8 mouse cellular contexts compared by ENCODE assay signal in genomic region chr13:23530901-23531875, GRCm38 (mm10). TPM values are rescaled to one million over a fixed set of nuclear protein-coding genes. Genes with fewer than 3 reads are reported as not detected.
A peak's percentile ranks its signal among the peaks of the same experiment; 100 is the strongest.
DNase-seq lines count a peak whose midpoint lies in the region; ATAC-seq lines count a peak whose summit lies in the region.

Gene Hist1h4h, plus strand, starts transcription at chr13:23531050.

- peaks cover 8% of the 10 kb centered on the region for H3K4me1 ChIP-seq in brown adipose tissue, adult 24 weeks (ENCODE audit: control insufficient read depth, insufficient read depth, insufficient read length, low read length)
- H3K4me1 ChIP-seq in heart, embryonic 14.5 days (ENCODE audit: control insufficient read depth in 2 of 2, insufficient read depth in 2 of 2, low read length in 2 of 2) = peaks cover 8 to 32% of the 10 kb centered on the region in 2 experiments
- H3K4me1 ChIP-seq in liver, embryonic 13.5 days (replicated peaks) = peaks cover 42% of the 10 kb centered on the region
- peaks cover 25% of the 10 kb centered on the region for H3K4me1 ChIP-seq in stomach, embryonic 16.5 days (ENCODE audit: control insufficient read depth, insufficient read depth, low read length)

- DNase-seq in CD4-positive helper T cell, adult 2 months (ENCODE audit: low read depth, low spot score) = peak; percentile 96
- DNase-seq in fibroblast of lung, adult 2 months (ENCODE audit: low read depth) = peak; percentile 91
- peak; percentile 98 for DNase-seq in kidney, postnatal 14 days
- DNase-seq in liver, embryonic 13.5 days = peak; percentile 96
- peak; percentile 98 for DNase-seq in neural tube, embryonic 10.5 days (ENCODE audit: extremely low spot score, low spot score)

- no peaks in the 10 kb centered on the region for H3K27me3 ChIP-seq in heart, embryonic 14.5 days (ENCODE audit: control insufficient read depth, insufficient read depth, low read length)
- no peaks in the 10 kb centered on the region for H3K27me3 ChIP-seq in liver, embryonic 13.5 days
- no peaks in the 10 kb centered on the region for H3K27me3 ChIP-seq in stomach, embryonic 16.5 days (ENCODE audit: control insufficient read depth, insufficient read depth, low read length)

- peak within 1 kb of the TSS; percentile 95 for H3K9ac ChIP-seq in heart, embryonic 14.5 days (ENCODE audit: low read length)
- peak within 1 kb of the TSS; percentile 84 for H3K9ac ChIP-seq in liver, embryonic 13.5 days
- H3K9ac ChIP-seq in stomach, embryonic 16.5 days (ENCODE audit: low read length) = peak within 1 kb of the TSS; percentile 82

- H3K27ac ChIP-seq in brown adipose tissue, adult 24 weeks (replicated peaks; ENCODE audit: low read depth, low read length) = peak within 1 kb of the TSS; percentile 88
- peak within 1 kb of the TSS; percentile 95 to 100 for H3K27ac ChIP-seq in heart, embryonic 14.5 days (replicated peaks in 1 of 2; ENCODE audit: control insufficient read depth in 1 of 2, insufficient read depth in 1 of 2, low read depth in 2 of 2, low read length in 2 of 2)
- peak within 1 kb of the TSS; percentile 98 for H3K27ac ChIP-seq in liver, embryonic 13.5 days
- H3K27ac ChIP-seq in stomach, embryonic 16.5 days (ENCODE audit: low read length) = peak within 1 kb of the TSS; percentile 98

- ATAC-seq in heart, embryonic 14.5 days (ENCODE audit: insufficient number of reproducible peaks, insufficient read depth, low FRiP score, low read depth) = peak; percentile 81
- peak; percentile 63 for ATAC-seq in liver, embryonic 13.5 days (ENCODE audit: low read depth)
- ATAC-seq in stomach, embryonic 16.5 days (ENCODE audit: insufficient read depth, low FRiP score) = peak; percentile 78

- H3K4me3 ChIP-seq in brown adipose tissue, adult 24 weeks (ENCODE audit: insufficient read depth, low read depth, low read length) = peak within 1 kb of the TSS; percentile 59
- H3K4me3 ChIP-seq in heart, embryonic 14.5 days (ENCODE audit: control insufficient read depth in 1 of 2, insufficient read depth in 1 of 2, low read depth in 1 of 2, low read length in 2 of 2) = peak within 1 kb of the TSS; percentile 49 to 67
- peak within 1 kb of the TSS; percentile 63 for H3K4me3 ChIP-seq in liver, embryonic 13.5 days (replicated peaks)
- peak within 1 kb of the TSS; percentile 60 for H3K4me3 ChIP-seq in stomach, embryonic 16.5 days (replicated peaks; ENCODE audit: low read length)

- no peaks in the 10 kb centered on the region for H3K36me3 ChIP-seq in heart, embryonic 14.5 days (ENCODE audit: control insufficient read depth, insufficient read depth, low read length)
- no peaks in the 10 kb centered on the region for H3K36me3 ChIP-seq in liver, embryonic 13.5 days
- no peaks in the 10 kb centered on the region for H3K36me3 ChIP-seq in stomach, embryonic 16.5 days (ENCODE audit: control insufficient read depth, insufficient read depth, low read length)

- WGBS in heart, embryonic 14.5 days = under 1% methylated on average over 50 of the region's 70 CpGs
- under 1% methylated on average over 61 of the region's 70 CpGs for WGBS in liver, embryonic 13.5 days (ENCODE audit: insufficient replicate concordance)
- under 1% methylated on average over 56 of the region's 70 CpGs for WGBS in stomach, embryonic 16.5 days

- peak within 1 kb of the TSS; percentile 71 for H3K4me2 ChIP-seq in heart, embryonic 14.5 days (ENCODE audit: low read length)
- H3K4me2 ChIP-seq in liver, embryonic 13.5 days = peak within 1 kb of the TSS; percentile 65
- H3K4me2 ChIP-seq in stomach, embryonic 16.5 days (ENCODE audit: low read depth, low read length) = peak within 1 kb of the TSS; percentile 63

- no peaks in the 10 kb centered on the region for H3K9me3 ChIP-seq in heart, embryonic 14.5 days (ENCODE audit: control insufficient read depth, low read length)
- no peaks in the 10 kb centered on the region for H3K9me3 ChIP-seq in liver, embryonic 13.5 days (replicated peaks)
- H3K9me3 ChIP-seq in stomach, embryonic 16.5 days (replicated peaks; ENCODE audit: control insufficient read depth, low read length) = no peaks in the 10 kb centered on the region

RNA-seq across cellular contexts. Expression of gene Hist1h4h, which starts in this region (rescaled TPM):
- polyA plus RNA-seq in brown adipose tissue, adult 24 weeks (2012; ENCODE audit: insufficient read depth, insufficient read length, missing spikeins) = 69.6 and 128 TPM in 2 replicates
- polyA plus RNA-seq in heart, embryonic 14.5 days (2014; fragmentation: Nextera tagmentation; extraction: Ambion mirVana) = 7.5 and 8.5 TPM in 2 replicates
- 3.8 and 5.9 TPM in 2 replicates for polyA plus RNA-seq in liver, embryonic 13.5 days (2015; fragmentation: Nextera tagmentation; extraction: Ambion mirVana)
- polyA plus RNA-seq in stomach, embryonic 16.5 days (2015; fragmentation: Nextera tagmentation; extraction: Ambion mirVana) = 5.7 and 6.3 TPM in 2 replicates

Comparison
In these comparisons a context has a peak if more than half of its experiments do, and no peak if none do; other contexts are left out.
1. Peak in every context shown above with its lines: DNase-seq, ATAC-seq, H3K4me3 ChIP-seq and H3K27ac ChIP-seq.